Comparison of ENCODE assay signal across 12 mouse cellular contexts in genomic region chr2:35629126-35629525, GRCm38 (mm10).
"Had no signal": no experiment of that assay in that cellular context is flagged by ENCODE, and none has a peak within 500 bp of the region (broad histone marks: within the 10 kb centered on the region; RNA-seq: fewer than 3 reads in every experiment).

No protein-coding gene starts in this region.

- H3K4me2 ChIP-seq: limb, embryonic 12.5 days; liver, embryonic 13.5 days; lung, embryonic 15.5 days; midbrain, embryonic 13.5 days; stomach, embryonic 15.5 days had no signal

- H3K9me3 ChIP-seq: limb, embryonic 12.5 days; liver, embryonic 13.5 days; lung, embryonic 15.5 days; midbrain, embryonic 13.5 days; stomach, embryonic 15.5 days had no signal

- H3K36me3 ChIP-seq: lung, embryonic 15.5 days; midbrain, embryonic 13.5 days; stomach, embryonic 15.5 days had no signal

- H3K27ac ChIP-seq: limb, embryonic 12.5 days; liver, embryonic 13.5 days; lung, embryonic 15.5 days; macrophage; midbrain, embryonic 13.5 days; stomach, embryonic 15.5 days had no signal

- ATAC-seq: liver, postnatal 0 days; midbrain, embryonic 13.5 days had no signal

- H3K27me3 ChIP-seq: limb, embryonic 12.5 days; liver, embryonic 13.5 days; lung, embryonic 15.5 days; stomach, embryonic 15.5 days had no signal

- DNase-seq: kidney, postnatal 25 days; liver; liver, embryonic 13.5 days; liver, postnatal 0 days; right cerebral cortex, postnatal 14 days; thymus, adult 2 months; thymus, postnatal 25 days had no signal

- H3K9ac ChIP-seq: limb, embryonic 12.5 days; liver, embryonic 13.5 days; liver, postnatal 0 days; lung, embryonic 15.5 days; midbrain, embryonic 13.5 days; stomach, embryonic 15.5 days had no signal

- H3K4me3 ChIP-seq: limb, embryonic 12.5 days; liver, embryonic 13.5 days; lung, embryonic 15.5 days; midbrain, embryonic 13.5 days; stomach, embryonic 15.5 days had no signal
